In genomic region chr2:167004099-167004854, GRCm38 (mm10) we compare ENCODE assay signal across 8 mouse cellular contexts. TPM values are rescaled to one million over a fixed set of nuclear protein-coding genes. Genes with fewer than 3 reads are reported as not detected.
DNase-seq lines count a peak whose midpoint lies in the region; ATAC-seq and TF ChIP-seq lines count a peak whose summit lies in the region.

No protein-coding gene starts in this region.

- peak; percentile 69 for TF ChIP-seq CTCF in Patski (IDR thresholded peaks at IDR 0.05)

- WGBS in midbrain, embryonic 10.5 days: 44% methylated on average over 8 of the region's 8 CpGs
- 44% methylated on average over 8 of the region's 8 CpGs for WGBS in midbrain, embryonic 15.5 days

- in situ Hi-C loops in Patski (cut with MboI; ENCODE audit: low pct_unique_long_range_greater_than_20kb): loop anchor here (5.0 kb wide), 1 partner anchor 47 kb away; no protein-coding TSS in a partner anchor

- no peaks in the 10 kb centered on the region for H3K36me3 ChIP-seq in midbrain, embryonic 10.5 days
- H3K36me3 ChIP-seq in midbrain, embryonic 15.5 days (replicated peaks): no peaks in the 10 kb centered on the region
- H3K36me3 ChIP-seq in splenic B cell, adult 2 months (ENCODE audit: control insufficient read depth, insufficient read depth, low read length, poor library complexity, severe bottlenecking): no peaks in the 10 kb centered on the region

- no peak overlapping the region for H3K4me2 ChIP-seq in midbrain, embryonic 15.5 days

- no peak overlapping the region for H3K9ac ChIP-seq in midbrain, embryonic 15.5 days

- CTCF ChIA-PET in Patski (lab: Charles Lee): interaction anchor here (0.6 to 1.3 kb wide), 6 partner anchors 10 to 60 kb away, joined by 3 to 10 read pairs (median 6); no protein-coding TSS in a partner anchor

- no peaks in the 10 kb centered on the region for H3K4me1 ChIP-seq in midbrain, embryonic 10.5 days
- H3K4me1 ChIP-seq in midbrain, embryonic 15.5 days: 0 out of 2 replicates have a peak, but pooled peaks cover 3% of the 10 kb centered on the region

- POLR2A ChIA-PET in Patski (lab: Charles Lee): no interaction called here

- H3K27me3 ChIP-seq in midbrain, embryonic 10.5 days (ENCODE audit: low read depth, poor library complexity, severe bottlenecking): no peaks in the 10 kb centered on the region
- H3K27me3 ChIP-seq in midbrain, embryonic 15.5 days (replicated peaks): no peaks in the 10 kb centered on the region
- peaks cover 3% of the 10 kb centered on the region for H3K27me3 ChIP-seq in Patski
- H3K27me3 ChIP-seq in splenic B cell, adult 2 months (ENCODE audit: control insufficient read depth, insufficient read depth, low read length, poor library complexity, severe bottlenecking): no peaks in the 10 kb centered on the region

- H3K27ac ChIP-seq in midbrain, embryonic 10.5 days (replicated peaks): no peak overlapping the region
- H3K27ac ChIP-seq in midbrain, embryonic 15.5 days: no peak overlapping the region

- no peak overlapping the region for H3K4me3 ChIP-seq in midbrain, embryonic 10.5 days
- no peak overlapping the region for H3K4me3 ChIP-seq in midbrain, embryonic 15.5 days

- peak; percentile 37 for DNase-seq in midbrain, embryonic 10.5 days (ENCODE audit: low spot score)
- DNase-seq in Patski (ENCODE audit: low read depth, low spot score): peak; percentile 63
- peak; percentile 76 for DNase-seq in cerebellum, adult 9-11 months
- DNase-seq in layer of hippocampus, postnatal 10 days (ENCODE audit: low spot score in 2 of 2): peak; percentile 61 to 69
- peak; percentile 91 for DNase-seq in splenic B cell, adult 2 months (ENCODE audit: low read depth, low spot score)

- H3K9me3 ChIP-seq in midbrain, embryonic 10.5 days (replicated peaks): no peaks in the 10 kb centered on the region
- H3K9me3 ChIP-seq in midbrain, embryonic 15.5 days: no peaks in the 10 kb centered on the region

- no peak for ATAC-seq in midbrain, embryonic 15.5 days (replicated peaks)
- ATAC-seq in Patski: peak; percentile 47
- ATAC-seq in granulocyte monocyte progenitor cell, adult 5-6 weeks (replicated peaks; ENCODE audit: poor library complexity, severe bottlenecking): peak; percentile 56
- peak; percentile 85 for ATAC-seq in megakaryocyte, adult 5-6 weeks (ENCODE audit: poor library complexity, severe bottlenecking)

RNA-seq across cellular contexts. Expression of gene Stau1, which starts 8.2 kb away (rescaled TPM):
- 88.6 and 104 TPM in 2 replicates for polyA plus RNA-seq in midbrain, embryonic 10.5 days (2016; fragmentation: Nextera tagmentation; extraction: Ambion mirVana)
- polyA plus RNA-seq in midbrain, embryonic 15.5 days (2015; fragmentation: Nextera tagmentation; extraction: Ambion mirVana): 114 and 122 TPM in 2 replicates
- 81.0 TPM for polyA plus RNA-seq in Patski (2021)
- total RNA-seq in granulocyte monocyte progenitor cell, adult 5-6 weeks (2014; fragmentation: Nextera tagmentation): 46.7 and 50.7 TPM in 2 replicates
- 25.4 and 34.3 TPM in 2 replicates for total RNA-seq in granulocyte monocyte progenitor cell, adult 5-6 weeks (2017)
- total RNA-seq in layer of hippocampus, postnatal 10 days (2021): 10 to 100 TPM; 75.7 to 79.5 TPM
- 28.5 and 36.0 TPM in 2 replicates for total RNA-seq in megakaryocyte, adult 5-6 weeks (2015)
- 28.9 and 32.6 TPM in 2 replicates for total RNA-seq in megakaryocyte, adult 5-6 weeks (2017)

RNA-seq across cellular contexts. Expression of gene Ddx27, which starts 10.7 kb away (rescaled TPM):
- 63.9 and 69.3 TPM in 2 replicates for polyA plus RNA-seq in midbrain, embryonic 10.5 days (2016; fragmentation: Nextera tagmentation; extraction: Ambion mirVana)
- polyA plus RNA-seq in midbrain, embryonic 15.5 days (2015; fragmentation: Nextera tagmentation; extraction: Ambion mirVana): 38.8 and 40.7 TPM in 2 replicates
- 53.2 TPM for polyA plus RNA-seq in Patski (2021)
- 61.9 and 68.6 TPM in 2 replicates for total RNA-seq in granulocyte monocyte progenitor cell, adult 5-6 weeks (2014; fragmentation: Nextera tagmentation)
- total RNA-seq in granulocyte monocyte progenitor cell, adult 5-6 weeks (2017): 97.9 and 106 TPM in 2 replicates
- total RNA-seq in layer of hippocampus, postnatal 10 days (2021): 10 to 100 TPM; 34.8 to 36.1 TPM
- total RNA-seq in megakaryocyte, adult 5-6 weeks (2015): 14.5 and 15.3 TPM in 2 replicates
- total RNA-seq in megakaryocyte, adult 5-6 weeks (2017): 48.1 and 50.4 TPM in 2 replicates

RNA-seq across cellular contexts. Expression of gene Znfx1, which starts 58.5 kb away (rescaled TPM):
- polyA plus RNA-seq in midbrain, embryonic 10.5 days (2016; fragmentation: Nextera tagmentation; extraction: Ambion mirVana): 5.5 and 7.0 TPM in 2 replicates
- 9.5 and 10.1 TPM in 2 replicates for polyA plus RNA-seq in midbrain, embryonic 15.5 days (2015; fragmentation: Nextera tagmentation; extraction: Ambion mirVana)
- polyA plus RNA-seq in Patski (2021): 30.2 TPM
- 25.4 and 28.2 TPM in 2 replicates for total RNA-seq in granulocyte monocyte progenitor cell, adult 5-6 weeks (2014; fragmentation: Nextera tagmentation)
- 23.1 and 29.1 TPM in 2 replicates for total RNA-seq in granulocyte monocyte progenitor cell, adult 5-6 weeks (2017)
- total RNA-seq in layer of hippocampus, postnatal 10 days (2021): 10 to 100 TPM; 22.6 to 26.3 TPM
- 28.2 and 29.2 TPM in 2 replicates for total RNA-seq in megakaryocyte, adult 5-6 weeks (2015)
- total RNA-seq in megakaryocyte, adult 5-6 weeks (2017): 58.4 and 78.1 TPM in 2 replicates

Comparison
In these comparisons a context has a peak if more than half of its experiments do, and no peak if none do; other contexts are left out.
1. DNase-seq: peak in every context shown above with its lines; median percentile 91 in splenic B cell, adult 2 months; 76 in cerebellum, adult 9-11 months; 65 in layer of hippocampus, postnatal 10 days; 63 in Patski; 37 in midbrain, embryonic 10.5 days.